Mouse (Mus musculus) liver, embryonic 16.5 days (tissue): ENCODE data around the gene Ifnar2. TPM values are rescaled to one million over a fixed set of nuclear protein-coding genes. Genes with fewer than 3 reads are reported as not detected.

ENCODE experiments used
- ATAC-seq: fragments of 200-750 bp; cut with Nextera tagmentation; 2 replicates; pipeline ENCODE4 v1.8.0; 2017; ENCODE audit warnings: low read depth, mild to moderate bottlenecking, moderate number of reproducible peaks, moderate library complexity
- H3K27ac ChIP-seq: fragments of 300-500 bp; sonication (generic); 2 replicates; pipeline ENCODE4 v1.5.1; 2014; ENCODE audit warnings: mild to moderate bottlenecking, low read length
- H3K27me3 ChIP-seq: fragments of 300-500 bp; sonication (generic); 2 replicates; pipeline ENCODE4 v1.6.1; 2014; ENCODE audit warnings: low read depth, low read length, mixed read lengths; ENCODE audit not compliant: control insufficient read depth, insufficient read depth
- H3K36me3 ChIP-seq: fragments of 300-500 bp; sonication (generic); 2 replicates; pipeline ENCODE4 v1.6.1; 2014; ENCODE audit warnings: mild to moderate bottlenecking; ENCODE audit not compliant: control insufficient read depth, insufficient read depth
- H3K4me1 ChIP-seq: fragments of 300-500 bp; sonication (generic); 2 replicates; pipeline ENCODE4 v1.6.1; 2014; ENCODE audit warnings: low read depth, low read length, mixed read lengths; ENCODE audit not compliant: control insufficient read depth
- H3K4me2 ChIP-seq: fragments of 300-500 bp; sonication (generic); 2 replicates; pipeline ENCODE4 v1.6.1; 2014; ENCODE audit warnings: low read depth, low read length, mixed read lengths
- H3K4me3 ChIP-seq: fragments of 300-500 bp; sonication (generic); 2 replicates; pipeline ENCODE4 v1.5.1; 2014; ENCODE audit warnings: low read depth, mild to moderate bottlenecking, low read length
- H3K9ac ChIP-seq: fragments of 300-500 bp; sonication (generic); 2 replicates; pipeline ENCODE4 v1.6.1; 2014; ENCODE audit warnings: low read depth, low read length
- H3K9me3 ChIP-seq: fragments of 300-500 bp; sonication (generic); replicated peaks from 2 replicates; pipeline ENCODE4 v1.6.1; 2016; ENCODE audit warnings: low read length; ENCODE audit not compliant: control insufficient read depth
- WGBS: fragments of 180-500 bp; shearing (Covaris S2); extraction: QIAGEN DNeasy Blood & Tissue Kit; methylation state at CpG from one replicate; pipeline ENCODE4 v1.1.7; 2014; ENCODE audit not compliant: insufficient replicate concordance; 5-methylcytosine and 5-hydroxymethylcytosine counted together
- polyA plus RNA-seq: library from polyadenylated mRNA; unstranded; fragments of >200 nt; fragmentation: Nextera tagmentation; extraction: Ambion mirVana; gene quantifications from 2 replicates; pipeline ENCODE4 v1.2.1, GENCODE M21; 2015

Ifnar2 gene
- polyA plus RNA-seq, result 92.9 and 95.8 TPM in 2 replicates

DNA sequence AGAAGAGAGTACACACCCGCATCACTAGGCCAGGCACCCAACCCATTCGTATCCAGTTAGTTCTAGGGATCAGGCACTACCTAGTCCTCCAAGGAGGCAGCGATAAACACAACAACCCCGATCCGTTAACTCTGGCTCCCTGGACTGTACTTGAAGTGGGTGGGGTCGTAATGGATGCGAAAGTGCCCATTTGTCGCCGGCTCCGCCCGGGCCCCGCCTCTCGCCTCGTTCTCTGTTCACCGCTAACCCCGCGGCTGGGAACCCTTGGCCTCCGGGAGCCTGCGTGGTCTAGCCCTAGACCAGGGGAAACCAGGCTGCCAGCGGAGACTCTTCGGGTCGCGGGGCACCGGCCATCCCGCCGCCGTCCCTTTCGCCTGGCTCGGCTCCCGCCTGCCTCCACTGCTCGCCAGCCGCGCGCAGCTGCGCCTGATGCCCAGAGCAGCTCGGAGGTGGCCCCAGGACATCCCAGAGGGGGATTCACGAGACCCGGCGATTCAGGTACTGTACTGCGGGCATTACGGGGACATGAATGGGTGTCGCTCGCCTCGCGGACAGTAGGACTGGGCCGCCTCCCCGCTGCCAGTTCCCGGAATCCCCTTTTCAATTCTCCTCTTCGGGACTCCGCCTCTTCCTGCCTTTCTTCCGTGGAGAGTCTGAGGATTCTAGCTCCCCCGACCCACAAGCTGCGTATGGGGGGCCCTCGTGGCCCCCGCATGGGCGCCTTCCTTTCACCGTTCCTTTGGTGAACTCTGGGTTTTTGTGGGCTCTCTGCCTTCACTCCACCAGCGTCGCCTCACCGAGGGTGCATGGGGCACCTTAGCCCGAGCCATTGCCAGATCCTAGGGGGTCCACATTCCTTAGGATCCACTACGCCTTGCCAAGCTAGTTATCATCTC is at the start of gene Ifnar2:
Gene Ifnar2, plus strand, starts transcription at position 207 of the 896 bp plus-strand sequence.
- H3K4me2 ChIP-seq, result peak within 1 kb of the TSS; percentile 73
- peaks cover 32% of the 10 kb centered on the region for H3K4me1 ChIP-seq
- H3K9me3 ChIP-seq, result no peaks in the 10 kb centered on the region
- WGBS, result under 1% methylated on average over 61 of the region's 62 CpGs
- H3K9ac ChIP-seq, result peak within 1 kb of the TSS; percentile 100
- peaks cover 11% of the 10 kb centered on the region for H3K36me3 ChIP-seq
- ATAC-seq, result peak; percentile 96
- H3K27me3 ChIP-seq, result no peaks in the 10 kb centered on the region
- H3K27ac ChIP-seq, result peak within 1 kb of the TSS; percentile 99
- H3K4me3 ChIP-seq, result peak within 1 kb of the TSS; percentile 99

DNA sequence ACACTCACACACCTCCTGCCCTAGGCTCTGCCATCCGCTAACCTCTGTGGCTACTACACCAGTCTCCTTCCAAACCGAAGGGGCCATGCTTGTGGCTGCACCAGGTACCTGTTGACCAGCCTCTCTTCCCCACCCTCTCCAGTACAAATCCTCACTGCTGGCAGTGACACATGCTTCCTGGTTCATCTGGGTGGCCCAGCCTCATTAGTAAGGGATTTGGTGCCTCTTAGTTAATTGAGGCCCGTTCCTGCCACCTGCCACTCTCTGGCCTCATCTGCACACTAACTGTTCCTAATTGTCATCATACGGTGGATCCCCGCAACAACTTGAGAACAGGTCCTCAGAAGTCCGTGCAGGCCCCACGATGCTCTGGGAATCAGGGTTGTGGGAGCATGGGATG is 45.0 kb upstream of the Ifnar2 start:
- Histone ChIP-seq H3K27me3 (no peaks in the 10 kb centered on the region), H3K27ac (no peak overlapping the region), H3K4me3 (no peak overlapping the region), H3K36me3 (no peaks in the 10 kb centered on the region), H3K4me1 (no peaks in the 10 kb centered on the region), H3K4me2 (no peak overlapping the region), H3K9me3 (no peaks in the 10 kb centered on the region), H3K9ac (no peak overlapping the region)
- no peak for ATAC-seq
- WGBS, result 64% methylated on average over 7 of the region's 7 CpGs

DNA sequence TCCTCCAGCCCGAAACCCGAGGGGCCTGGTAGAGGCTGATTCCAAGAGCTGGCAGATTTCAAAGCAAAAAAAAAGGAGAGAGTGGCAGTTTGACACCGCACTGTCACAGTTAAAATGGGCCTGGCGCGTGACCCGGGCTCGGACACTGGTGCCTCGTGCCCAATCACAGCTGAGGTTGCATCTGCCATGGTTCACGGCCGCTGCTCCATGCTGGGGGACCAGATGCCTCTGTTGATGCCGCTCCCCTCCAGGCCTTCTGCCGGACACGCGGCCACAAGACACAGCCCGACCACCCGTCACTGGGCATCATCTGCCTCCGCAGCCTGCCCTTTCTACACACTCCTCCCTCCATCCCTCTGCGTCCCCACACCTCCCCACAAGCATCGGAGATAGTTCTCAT is 43.7 kb upstream of the Ifnar2 start:
- 69% methylated on average over 19 of the region's 19 CpGs for WGBS
- Histone ChIP-seq H3K27ac (no peak overlapping the region), H3K9me3 (no peaks in the 10 kb centered on the region), H3K4me2 (no peak overlapping the region), H3K27me3 (no peaks in the 10 kb centered on the region), H3K4me3 (no peak overlapping the region), H3K36me3 (no peaks in the 10 kb centered on the region), H3K9ac (no peak overlapping the region), H3K4me1 (no peaks in the 10 kb centered on the region)
- no peak for ATAC-seq

DNA sequence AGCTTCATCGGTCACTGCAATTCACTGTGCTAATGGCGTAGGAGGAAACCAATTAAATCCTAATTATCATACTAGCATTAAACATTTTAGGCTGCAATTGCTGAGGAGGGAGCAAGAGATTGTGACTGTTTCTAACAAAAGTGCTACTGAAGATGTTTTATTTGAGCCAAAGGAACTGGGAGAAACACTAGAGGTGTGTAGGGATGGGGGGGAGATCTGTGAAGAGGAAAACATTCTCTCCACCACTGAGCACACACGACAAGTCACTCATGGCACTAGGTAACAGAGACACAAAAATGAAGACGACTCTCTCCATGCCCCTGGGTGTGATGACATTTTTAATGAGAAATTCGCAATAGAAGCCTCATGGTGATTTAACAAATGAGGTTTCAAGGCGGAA is 42.1 kb upstream of the Ifnar2 start:
- H3K9ac ChIP-seq, result no peak overlapping the region
- H3K36me3 ChIP-seq, result no peaks in the 10 kb centered on the region
- H3K9me3 ChIP-seq, result no peaks in the 10 kb centered on the region
- no peak overlapping the region for H3K4me2 ChIP-seq
- no peaks in the 10 kb centered on the region for H3K27me3 ChIP-seq
- no peak for ATAC-seq
- H3K4me3 ChIP-seq, result no peak overlapping the region
- 62% methylated on average over 6 of the region's 6 CpGs for WGBS
- H3K27ac ChIP-seq, result no peak overlapping the region
- H3K4me1 ChIP-seq, result no peaks in the 10 kb centered on the region

DNA sequence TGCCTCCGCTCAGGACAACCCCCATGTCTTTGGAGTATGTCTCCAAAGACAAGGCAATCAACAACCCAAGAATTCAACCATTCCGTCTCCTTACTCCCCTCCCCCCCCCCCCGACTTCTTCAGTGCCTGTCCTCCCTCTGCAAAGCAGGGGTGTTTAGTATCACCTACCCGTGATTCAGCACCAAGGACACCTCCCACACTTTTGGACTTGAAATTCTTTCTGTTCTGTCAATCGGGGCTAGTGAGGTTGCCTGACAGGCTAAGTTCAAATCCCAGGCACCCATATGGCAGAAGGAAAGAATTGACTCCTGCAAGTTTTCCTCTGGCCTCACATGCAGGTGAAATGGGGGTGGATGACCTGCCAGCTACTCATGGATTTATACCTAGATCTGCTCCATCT is 41.4 kb upstream of the Ifnar2 start:
- H3K9me3 ChIP-seq, result no peaks in the 10 kb centered on the region
- H3K4me1 ChIP-seq, result no peaks in the 10 kb centered on the region
- no peak for ATAC-seq
- no peaks in the 10 kb centered on the region for H3K27me3 ChIP-seq
- H3K4me3 ChIP-seq, result no peak overlapping the region
- H3K36me3 ChIP-seq, result no peaks in the 10 kb centered on the region
- no peak overlapping the region for H3K9ac ChIP-seq
- WGBS, result 30% methylated on average over 5 of the region's 5 CpGs
- no peak overlapping the region for H3K4me2 ChIP-seq
- no peak overlapping the region for H3K27ac ChIP-seq

DNA sequence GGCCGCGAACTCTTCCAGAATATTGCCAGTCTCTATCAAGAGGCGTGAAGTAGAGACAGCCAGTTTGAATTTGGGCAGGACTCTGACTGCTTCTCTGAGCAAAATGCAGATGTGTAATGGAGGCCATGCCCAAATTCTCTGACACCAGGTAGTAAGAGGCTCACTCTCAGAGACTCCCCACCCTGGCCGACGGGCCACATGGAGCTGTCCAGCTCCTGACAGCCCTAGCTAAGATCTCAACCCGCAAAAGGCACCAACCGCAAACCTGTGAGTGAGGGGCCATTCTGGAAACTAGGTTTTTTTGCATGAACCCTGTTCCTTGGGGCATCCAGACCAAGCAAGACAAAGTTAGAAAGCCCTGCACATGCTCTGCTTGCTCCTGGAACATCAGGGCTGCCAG is 39.7 kb upstream of the Ifnar2 start:
- H3K4me3 ChIP-seq, result no peak overlapping the region
- 36% methylated on average over 7 of the region's 7 CpGs for WGBS
- no peak overlapping the region for H3K4me2 ChIP-seq
- H3K36me3 ChIP-seq, result no peaks in the 10 kb centered on the region
- no peaks in the 10 kb centered on the region for H3K9me3 ChIP-seq
- H3K27ac ChIP-seq, result no peak overlapping the region
- peaks cover 6% of the 10 kb centered on the region for H3K4me1 ChIP-seq
- H3K27me3 ChIP-seq, result no peaks in the 10 kb centered on the region
- no peak overlapping the region for H3K9ac ChIP-seq
- no peak for ATAC-seq

DNA sequence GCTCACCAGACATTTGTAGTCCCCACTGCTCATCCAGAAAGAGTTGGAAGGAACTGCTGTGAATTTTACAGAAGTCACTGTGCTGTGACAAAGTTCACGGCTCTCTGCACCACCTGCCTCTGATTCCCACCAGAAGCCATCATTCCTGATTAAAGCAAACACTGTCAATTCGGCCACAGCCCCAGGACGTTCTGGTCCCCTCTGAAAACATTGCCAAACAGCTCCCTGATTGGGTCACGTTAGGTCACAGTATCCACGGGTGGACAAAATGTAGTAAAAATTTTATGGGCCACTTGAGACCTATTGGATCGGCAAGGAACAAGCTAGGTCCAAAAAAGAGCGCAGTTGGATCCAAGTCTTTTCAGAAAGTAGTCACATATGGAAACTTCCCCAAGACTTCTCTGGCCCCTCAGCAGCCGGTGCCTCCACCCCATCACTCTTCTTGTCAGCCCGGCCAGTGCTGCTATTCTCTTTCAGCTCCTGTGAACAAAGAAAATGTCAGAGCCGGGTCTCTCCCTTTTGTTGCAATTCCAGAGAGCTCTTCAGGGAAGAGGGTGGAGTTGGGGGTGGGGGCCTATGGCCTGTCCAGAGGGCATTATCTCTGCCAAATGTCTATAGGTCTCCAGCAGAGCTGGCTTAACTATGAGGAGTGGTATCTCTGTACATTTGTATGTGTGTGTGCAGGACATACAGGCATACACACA is 38.2 kb upstream of the Ifnar2 start:
- no peak for ATAC-seq
- no peaks in the 10 kb centered on the region for H3K36me3 ChIP-seq
- no peaks in the 10 kb centered on the region for H3K9me3 ChIP-seq
- no peaks in the 10 kb centered on the region for H3K27me3 ChIP-seq
- H3K4me1 ChIP-seq, result peaks cover 6% of the 10 kb centered on the region
- H3K4me2 ChIP-seq, result no peak overlapping the region
- no peak overlapping the region for H3K27ac ChIP-seq
- no peak overlapping the region for H3K9ac ChIP-seq
- 42% methylated on average over 10 of the region's 10 CpGs for whole genome bisulfite sequencing
- H3K4me3 ChIP-seq, result no peak overlapping the region

DNA sequence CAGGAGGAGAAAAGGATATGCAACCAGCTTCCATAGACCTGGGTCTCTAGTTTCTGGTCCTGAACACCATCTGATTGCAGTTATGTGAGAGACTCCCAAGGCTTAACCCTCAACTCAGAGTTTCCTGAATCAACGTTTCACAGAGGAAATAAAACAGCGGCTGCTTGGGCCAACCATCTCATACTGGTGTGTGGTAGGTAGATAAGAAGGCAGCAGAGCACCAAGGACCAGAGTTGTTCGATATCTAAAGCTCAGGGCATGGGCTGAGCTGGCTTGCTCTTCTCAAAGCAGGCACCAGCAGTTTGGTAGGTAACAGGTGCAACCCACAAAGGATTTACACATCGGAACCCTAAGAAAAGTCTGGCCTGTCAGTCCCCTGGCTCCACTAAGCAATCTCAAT is 35.8 kb upstream of the Ifnar2 start:
- H3K4me3 ChIP-seq, result no peak overlapping the region
- H3K9me3 ChIP-seq, result no peaks in the 10 kb centered on the region
- H3K4me1 ChIP-seq, result peaks cover 6% of the 10 kb centered on the region
- ATAC-seq, result peak; percentile 70
- H3K4me2 ChIP-seq, result no peak overlapping the region; the same call in 1 of the 2 replicates
- H3K27me3 ChIP-seq, result no peaks in the 10 kb centered on the region
- 16% methylated on average over 4 of the region's 4 CpGs for WGBS
- H3K9ac ChIP-seq, result no peak overlapping the region
- no peak overlapping the region for H3K27ac ChIP-seq
- no peaks in the 10 kb centered on the region for H3K36me3 ChIP-seq

DNA sequence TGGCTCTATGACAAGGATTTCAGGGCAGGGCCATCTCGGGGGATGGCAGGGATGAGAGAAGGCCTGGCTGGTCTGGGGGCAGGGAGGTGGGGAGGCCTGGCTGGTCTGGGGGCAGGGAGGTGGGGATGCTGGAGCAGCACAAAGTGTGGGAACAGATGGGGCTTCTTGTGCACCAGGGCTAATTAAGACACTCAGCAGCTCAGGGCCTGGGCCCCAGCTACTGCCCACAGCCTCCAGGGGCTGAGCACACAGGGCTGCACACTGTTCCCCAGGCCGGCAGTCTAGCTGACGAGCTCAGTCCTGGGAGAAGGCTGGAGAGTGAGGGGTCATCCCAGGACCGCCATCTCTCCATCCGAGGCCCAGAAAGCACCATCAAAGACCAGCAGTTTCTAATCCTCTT is 35.1 kb upstream of the Ifnar2 start:
- Histone ChIP-seq H3K36me3 (no peaks in the 10 kb centered on the region), H3K27me3 (no peaks in the 10 kb centered on the region), H3K9me3 (no peaks in the 10 kb centered on the region), H3K9ac (no peak overlapping the region), H3K4me2 (no peak overlapping the region), H3K27ac (no peak overlapping the region), H3K4me1 (peaks cover 6% of the 10 kb centered on the region), H3K4me3 (no peak overlapping the region)
- 61% methylated on average over 5 of the region's 5 CpGs for WGBS
- no peak for ATAC-seq
